Mouse (Mus musculus): ENCODE measurements around the gene Scnn1a.
A peak's percentile ranks its signal among the peaks of the same experiment; 100 is the strongest.
"Not testable (repeated sequence)": the region's sequence is repeated elsewhere in the genome, so short reads cannot be mapped to it uniquely, and the experiment has no call there.

Scnn1a gene

GRCm38 (mm10) chr6:125320323-125320722, at the start of gene Scnn1a:
Scnn1a (plus strand) TSS chr6:125320659.
- no peak for DNase-seq (ENCODE audit: extremely low read depth, low read depth, low spot score)

- peak; percentile 88 for DNase-seq (ENCODE audit: extremely low read depth, low read depth, low spot score)
Observed at GRCm38 (mm10) chr6:125271455-125272227, 48.8 kb upstream of the Scnn1a start.

GRCm38 (mm10) chr6:125272228-125272785, 48.2 kb upstream of the Scnn1a start:
- DNase-seq (ENCODE audit: extremely low read depth, low read depth, low spot score) = no peak

- DNase-seq (ENCODE audit: extremely low read depth, low read depth, low spot score) = no peak
Observed at GRCm38 (mm10) chr6:125274841-125275563, 45.5 kb upstream of the Scnn1a start.

GRCm38 (mm10) chr6:125279729-125280128, 40.7 kb upstream of the Scnn1a start:
- no peak for DNase-seq (ENCODE audit: extremely low read depth, low read depth, low spot score)

- DNase-seq (ENCODE audit: extremely low read depth, low read depth, low spot score) = not testable (repeated sequence)
Observed at GRCm38 (mm10) chr6:125282721-125283120, 37.7 kb upstream of the Scnn1a start.

- no peak for DNase-seq (ENCODE audit: extremely low read depth, low read depth, low spot score)
Observed at GRCm38 (mm10) chr6:125284250-125284649, 36.2 kb upstream of the Scnn1a start.

GRCm38 (mm10) chr6:125284751-125285150, 35.7 kb upstream of the Scnn1a start:
- no peak for DNase-seq (ENCODE audit: extremely low read depth, low read depth, low spot score)

GRCm38 (mm10) chr6:125285890-125286289, 34.6 kb upstream of the Scnn1a start, which contains the start of gene Tuba3a:
Tuba3a (minus strand) TSS chr6:125286042.
- no peak for DNase-seq (ENCODE audit: extremely low read depth, low read depth, low spot score)

GRCm38 (mm10) chr6:125286944-125287343, 33.5 kb upstream of the Scnn1a start:
- DNase-seq (ENCODE audit: extremely low read depth, low read depth, low spot score) = no peak

- DNase-seq (ENCODE audit: extremely low read depth, low read depth, low spot score) = no peak
Observed at GRCm38 (mm10) chr6:125288730-125289129, 31.7 kb upstream of the Scnn1a start.

GRCm38 (mm10) chr6:125291329-125291728, 29.1 kb upstream of the Scnn1a start:
- no peak for DNase-seq (ENCODE audit: extremely low read depth, low read depth, low spot score)

GRCm38 (mm10) chr6:125292256-125292655, 28.2 kb upstream of the Scnn1a start:
- DNase-seq (ENCODE audit: extremely low read depth, low read depth, low spot score) = no peak

- DNase-seq (ENCODE audit: extremely low read depth, low read depth, low spot score) = no peak
Observed at GRCm38 (mm10) chr6:125294049-125294448, 26.4 kb upstream of the Scnn1a start.

GRCm38 (mm10) chr6:125297149-125297820, 23.2 kb upstream of the Scnn1a start:
- DNase-seq (ENCODE audit: extremely low read depth, low read depth, low spot score) = no peak

GRCm38 (mm10) chr6:125300982-125301381, 19.5 kb upstream of the Scnn1a start:
- DNase-seq (ENCODE audit: extremely low read depth, low read depth, low spot score) = peak; percentile 63

GRCm38 (mm10) chr6:125302231-125302982, 18.1 kb upstream of the Scnn1a start:
- DNase-seq (ENCODE audit: extremely low read depth, low read depth, low spot score) = no peak

GRCm38 (mm10) chr6:125303242-125303641, 17.2 kb upstream of the Scnn1a start:
- DNase-seq (ENCODE audit: extremely low read depth, low read depth, low spot score) = no peak

- not testable (repeated sequence) for DNase-seq (ENCODE audit: extremely low read depth, low read depth, low spot score)
Observed at GRCm38 (mm10) chr6:125304408-125304807, 16.1 kb upstream of the Scnn1a start.

GRCm38 (mm10) chr6:125305465-125305864, 15.0 kb upstream of the Scnn1a start:
- no peak for DNase-seq (ENCODE audit: extremely low read depth, low read depth, low spot score)

- DNase-seq (ENCODE audit: extremely low read depth, low read depth, low spot score) = no peak
Observed at GRCm38 (mm10) chr6:125307091-125307490, 13.4 kb upstream of the Scnn1a start.
